Mouse (Mus musculus): Measurements from ENCODE around the gene Cacna1e.

DNA sequence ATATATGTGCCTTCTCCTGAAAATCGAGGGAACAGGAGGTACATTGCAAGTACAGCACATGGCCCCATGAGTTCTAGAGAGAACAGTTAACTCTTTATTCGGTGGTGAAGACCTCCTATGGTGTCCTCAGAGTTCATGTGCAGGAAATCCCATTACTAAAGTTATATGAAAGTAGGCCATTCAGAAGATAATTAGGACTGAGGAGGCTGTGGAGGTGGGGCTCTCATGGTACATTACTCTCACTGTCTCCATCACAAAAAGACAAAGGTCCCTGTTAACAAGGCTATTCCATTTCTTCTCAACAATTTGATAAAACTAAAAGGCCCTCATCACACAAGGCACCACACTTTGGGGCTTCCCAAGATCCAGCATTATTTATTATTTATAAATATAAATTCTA lies 475.2 kb downstream of the Cacna1e start:
- TF ChIP-seq CTCF (IDR thresholded peaks at IDR 0.05) (no peak), EP300 (IDR thresholded peaks at IDR 0.05) (no peak)

Measured in lung, postnatal 0 days (tissue).